Mouse (Mus musculus): ENCODE results near the gene Catsper2. TPM values are rescaled to one million over a fixed set of nuclear protein-coding genes. Genes with fewer than 3 reads are reported as not detected.

Catsper2 gene
- polyA plus RNA-seq, 1 experiment from 2014 or later, result 2.9 TPM

DNA sequence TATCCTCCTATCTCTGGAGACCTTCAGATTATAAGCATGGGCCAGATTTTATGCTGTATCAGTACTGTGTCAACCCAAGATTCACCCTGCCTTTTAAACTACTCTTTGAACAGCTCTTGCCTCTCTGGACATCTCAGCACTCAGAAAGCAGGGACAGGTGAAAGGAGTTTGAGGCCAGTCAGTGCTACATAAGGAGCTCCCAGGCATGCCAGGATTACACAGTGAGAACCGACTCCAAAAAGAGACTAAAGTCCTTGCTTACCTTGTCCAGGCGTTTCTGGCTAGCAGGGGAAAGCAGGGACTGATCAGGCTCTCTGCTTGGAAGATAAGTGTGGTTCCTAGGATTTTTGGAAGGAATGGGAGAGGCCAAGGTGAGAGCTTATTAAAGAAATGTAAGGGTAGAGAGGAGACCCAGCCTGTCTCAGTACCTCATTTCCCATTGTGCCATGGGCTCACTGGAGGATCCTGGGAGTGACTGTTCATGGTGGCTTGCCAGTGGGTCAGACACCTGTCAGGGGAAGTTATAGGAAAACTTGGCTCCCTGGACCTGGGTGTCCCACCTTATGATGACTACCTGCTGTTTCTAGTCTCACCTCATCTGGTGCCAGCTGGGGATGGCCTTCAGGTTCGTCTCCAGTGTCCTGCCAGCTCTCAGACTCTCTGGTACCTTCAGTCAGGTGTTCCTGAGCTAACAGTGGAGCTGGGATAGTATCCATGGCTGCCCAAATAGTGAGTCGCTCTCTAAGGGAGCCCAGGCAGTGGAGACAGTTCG is 27.4 kb upstream of the Catsper2 start:
- H3K4me3 ChIP-seq (replicated peaks; ENCODE audit: low read length), result no peak overlapping the region
- peaks cover 42% of the 10 kb centered on the region for H3K36me3 ChIP-seq (replicated peaks; ENCODE audit: control insufficient read depth, insufficient read depth)
- no peak overlapping the region for H3K4me2 ChIP-seq (replicated peaks)
- no peak overlapping the region for H3K9ac ChIP-seq
- WGBS, result 67% methylated on average over 5 of the region's 5 CpGs
- no peaks in the 10 kb centered on the region for H3K9me3 ChIP-seq (ENCODE audit: control insufficient read depth, low read length)
- ATAC-seq (ENCODE audit: low FRiP score) (no peak), DNase-seq (ENCODE audit: low spot score) (no peak)
- peaks cover 12% of the 10 kb centered on the region; the same call in 1 of the 2 replicates for H3K4me1 ChIP-seq (replicated peaks; ENCODE audit: control insufficient read depth, insufficient read depth, low read length)
- peaks cover 26% of the 10 kb centered on the region for H3K27me3 ChIP-seq (ENCODE audit: control insufficient read depth, insufficient read depth, low read length)
- no peak overlapping the region for H3K27ac ChIP-seq

DNA sequence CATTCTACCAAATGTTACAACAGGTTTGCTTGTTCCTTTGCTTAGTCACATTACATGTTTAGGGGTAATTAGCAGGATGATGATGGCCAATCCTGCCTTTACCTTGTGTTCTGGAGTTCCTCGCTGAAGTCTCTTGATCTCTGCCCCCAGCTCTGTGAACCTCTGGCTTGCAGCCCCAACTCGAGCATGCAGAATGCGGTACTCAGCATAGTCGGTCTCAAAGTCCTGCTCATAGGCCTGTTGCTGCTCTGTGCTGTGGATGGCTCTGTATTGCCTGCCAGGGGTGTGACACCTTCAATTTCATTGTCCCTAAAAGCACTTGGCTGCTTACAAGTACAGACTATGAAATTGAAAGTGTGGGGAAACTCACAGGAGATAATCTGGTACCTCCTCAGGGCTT is 26.2 kb upstream of the Catsper2 start:
- Histone ChIP-seq H3K4me2 (replicated peaks) (no peak overlapping the region), H3K4me1 (replicated peaks; ENCODE audit: control insufficient read depth, insufficient read depth, low read length) (peaks cover 12% of the 10 kb centered on the region; the same call in 1 of the 2 replicates), H3K9me3 (ENCODE audit: control insufficient read depth, low read length) (no peaks in the 10 kb centered on the region), H3K27ac (no peak overlapping the region), H3K4me3 (replicated peaks; ENCODE audit: low read length) (no peak overlapping the region), H3K36me3 (replicated peaks; ENCODE audit: control insufficient read depth, insufficient read depth) (peaks cover 54% of the 10 kb centered on the region), H3K27me3 (ENCODE audit: control insufficient read depth, insufficient read depth, low read length) (peaks cover 26% of the 10 kb centered on the region), H3K9ac (no peak overlapping the region)
- DNase-seq (ENCODE audit: low spot score) (no peak), ATAC-seq (ENCODE audit: low FRiP score) (no peak)
- 76% methylated on average over 4 of the region's 4 CpGs for WGBS

DNA sequence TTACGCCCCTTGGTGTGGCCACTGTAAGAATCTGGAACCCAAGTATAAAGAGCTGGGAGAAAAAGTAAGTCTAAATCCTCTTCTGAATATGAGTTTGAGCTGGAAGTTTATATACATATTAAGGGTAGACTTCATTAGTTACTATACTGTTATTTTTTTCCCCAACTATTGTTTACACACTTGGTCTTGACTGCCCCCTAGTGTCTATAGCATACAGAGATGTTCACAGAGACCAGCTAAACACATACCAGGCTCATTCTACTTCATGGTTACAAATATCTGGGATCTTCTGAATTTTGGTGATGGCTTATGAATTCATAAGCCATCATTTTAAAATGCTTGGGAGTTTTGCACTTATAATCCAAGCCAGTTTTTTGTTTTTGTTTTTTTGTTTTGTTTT is 21.3 kb upstream of the Catsper2 start:
- Histone ChIP-seq H3K36me3 (replicated peaks; ENCODE audit: control insufficient read depth, insufficient read depth) (peaks cover 99% of the 10 kb centered on the region), H3K27ac (no peak overlapping the region), H3K9me3 (ENCODE audit: control insufficient read depth, low read length) (no peaks in the 10 kb centered on the region), H3K4me1 (replicated peaks; ENCODE audit: control insufficient read depth, insufficient read depth, low read length) (no peaks in the 10 kb centered on the region), H3K27me3 (ENCODE audit: control insufficient read depth, insufficient read depth, low read length) (no peaks in the 10 kb centered on the region), H3K4me3 (replicated peaks; ENCODE audit: low read length) (no peak overlapping the region), H3K9ac (no peak overlapping the region), H3K4me2 (replicated peaks) (no peak overlapping the region)
- WGBS, result 94% methylated on average over 1 of the region's 1 CpGs
- DNase-seq (ENCODE audit: low spot score), result peak; percentile 51
- no peak for ATAC-seq (ENCODE audit: low FRiP score)

DNA sequence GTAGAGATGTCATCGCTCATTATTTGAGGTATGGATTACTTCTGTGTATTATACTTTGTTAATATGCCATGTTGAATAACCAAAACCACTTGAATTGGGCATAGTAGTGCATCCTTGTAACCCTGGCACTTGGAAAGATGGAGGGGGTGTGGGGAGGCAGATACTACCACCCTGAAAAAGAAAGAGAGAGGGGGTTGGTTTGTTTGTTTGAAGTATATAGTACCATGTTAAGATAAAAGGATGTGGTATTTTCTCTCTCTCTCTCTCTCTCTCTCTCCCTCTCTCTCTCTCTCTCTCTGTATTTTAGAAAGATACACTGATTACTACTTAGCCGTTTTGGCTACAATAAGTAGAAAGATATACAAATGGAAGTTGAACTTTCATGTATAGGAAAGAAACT is 12.3 kb upstream of the Catsper2 start:
- Histone ChIP-seq H3K36me3 (replicated peaks; ENCODE audit: control insufficient read depth, insufficient read depth) (peaks cover 98% of the 10 kb centered on the region), H3K4me2 (replicated peaks) (no peak overlapping the region), H3K27ac (no peak overlapping the region), H3K27me3 (ENCODE audit: control insufficient read depth, insufficient read depth, low read length) (no peaks in the 10 kb centered on the region), H3K9ac (no peak overlapping the region), H3K9me3 (ENCODE audit: control insufficient read depth, low read length) (no peaks in the 10 kb centered on the region), H3K4me3 (replicated peaks; ENCODE audit: low read length) (no peak overlapping the region), H3K4me1 (replicated peaks; ENCODE audit: control insufficient read depth, insufficient read depth, low read length) (no peaks in the 10 kb centered on the region)
- DNase-seq (ENCODE audit: low spot score) (no peak), ATAC-seq (ENCODE audit: low FRiP score) (no peak)
- 100% methylated on average over 2 of the region's 2 CpGs for WGBS

- Histone ChIP-seq H3K36me3 (replicated peaks; ENCODE audit: control insufficient read depth, insufficient read depth) (peaks cover 82% of the 10 kb centered on the region), H3K9ac (no peak overlapping the region), H3K9me3 (ENCODE audit: control insufficient read depth, low read length) (no peaks in the 10 kb centered on the region), H3K27me3 (ENCODE audit: control insufficient read depth, insufficient read depth, low read length) (no peaks in the 10 kb centered on the region), H3K4me3 (replicated peaks; ENCODE audit: low read length) (no peak overlapping the region), H3K27ac (no peak overlapping the region), H3K4me1 (replicated peaks; ENCODE audit: control insufficient read depth, insufficient read depth, low read length) (no peaks in the 10 kb centered on the region), H3K4me2 (replicated peaks) (no peak overlapping the region)
- WGBS, result 92% methylated on average over 2 of the region's 2 CpGs
- DNase-seq (ENCODE audit: low spot score) (no peak), ATAC-seq (ENCODE audit: low FRiP score) (no peak)
Observed at GRCm38 (mm10) chr2:121423166-121423565, 9.6 kb upstream of the Catsper2 start.

DNA sequence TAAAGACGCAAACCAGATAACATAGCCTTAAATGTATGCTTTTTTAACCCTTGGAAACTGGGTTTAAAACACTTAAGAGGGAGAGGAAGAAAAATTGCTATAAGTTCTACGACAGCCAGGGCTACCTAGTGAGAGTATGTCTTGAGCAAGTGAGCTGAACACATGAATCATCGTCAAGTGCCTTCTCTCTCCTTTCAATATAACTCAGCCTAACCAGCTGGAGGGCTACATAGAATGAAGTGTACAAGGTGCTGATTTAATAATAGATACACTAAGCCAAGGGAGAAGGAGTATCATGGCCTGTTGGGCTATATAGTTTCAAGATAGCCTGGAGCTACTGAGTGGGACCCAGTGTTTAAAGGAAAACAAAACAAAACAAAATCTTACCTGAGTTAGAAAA is 4.9 kb upstream of the Catsper2 start:
- peaks cover 51% of the 10 kb centered on the region for H3K36me3 ChIP-seq (replicated peaks; ENCODE audit: control insufficient read depth, insufficient read depth)

DNA sequence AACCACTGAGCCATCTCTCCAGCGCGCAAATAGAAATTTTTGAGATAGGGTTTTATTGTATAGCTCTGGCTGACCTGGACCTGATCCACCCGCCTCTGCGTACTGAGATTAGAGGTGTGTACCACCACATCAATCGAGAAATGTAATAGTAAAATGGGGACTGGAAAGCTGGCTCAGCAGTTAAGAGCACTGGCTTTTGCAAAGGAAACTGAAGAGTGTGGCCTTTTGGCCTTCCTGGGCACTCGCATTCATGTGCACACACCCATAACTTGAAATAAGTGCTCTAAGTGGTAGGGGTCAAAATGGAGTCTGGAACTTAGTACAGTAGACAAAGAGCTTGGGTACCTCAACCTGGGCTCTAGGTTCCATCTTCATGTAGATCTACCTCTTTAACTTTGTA is 2.8 kb upstream of the Catsper2 start:
- peaks cover 31% of the 10 kb centered on the region for H3K36me3 ChIP-seq (replicated peaks; ENCODE audit: control insufficient read depth, insufficient read depth)
- no peaks in the 10 kb centered on the region for H3K27me3 ChIP-seq (ENCODE audit: control insufficient read depth, insufficient read depth, low read length)
- no peak for ATAC-seq (ENCODE audit: low FRiP score)
- H3K27ac ChIP-seq, result no peak overlapping the region
- WGBS, result 92% methylated on average over 6 of the region's 6 CpGs
- DNase-seq (ENCODE audit: low spot score), result no peak
- no peak overlapping the region for H3K4me3 ChIP-seq (replicated peaks; ENCODE audit: low read length)
- H3K4me1 ChIP-seq (replicated peaks; ENCODE audit: control insufficient read depth, insufficient read depth, low read length), result peaks cover 26% of the 10 kb centered on the region
- no peaks in the 10 kb centered on the region for H3K9me3 ChIP-seq (ENCODE audit: control insufficient read depth, low read length)
- no peak overlapping the region for H3K9ac ChIP-seq
- H3K4me2 ChIP-seq (replicated peaks), result peak overlapping the region; percentile 62; the same call in 1 of the 2 replicates

More for the DNA sequence above, 4.9 kb upstream of the Catsper2 start:
- Histone ChIP-seq H3K9me3 (ENCODE audit: control insufficient read depth, low read length) (no peaks in the 10 kb centered on the region), H3K27me3 (ENCODE audit: control insufficient read depth, insufficient read depth, low read length) (no peaks in the 10 kb centered on the region), H3K9ac (no peak overlapping the region), H3K27ac (no peak overlapping the region), H3K4me1 (replicated peaks; ENCODE audit: control insufficient read depth, insufficient read depth, low read length) (peaks cover 21% of the 10 kb centered on the region), H3K4me2 (replicated peaks) (no peak overlapping the region), H3K4me3 (replicated peaks; ENCODE audit: low read length) (no peak overlapping the region)
- DNase-seq (ENCODE audit: low spot score) (no peak), ATAC-seq (ENCODE audit: low FRiP score) (no peak)
- 89% methylated on average over 3 of the region's 3 CpGs for WGBS

DNA sequence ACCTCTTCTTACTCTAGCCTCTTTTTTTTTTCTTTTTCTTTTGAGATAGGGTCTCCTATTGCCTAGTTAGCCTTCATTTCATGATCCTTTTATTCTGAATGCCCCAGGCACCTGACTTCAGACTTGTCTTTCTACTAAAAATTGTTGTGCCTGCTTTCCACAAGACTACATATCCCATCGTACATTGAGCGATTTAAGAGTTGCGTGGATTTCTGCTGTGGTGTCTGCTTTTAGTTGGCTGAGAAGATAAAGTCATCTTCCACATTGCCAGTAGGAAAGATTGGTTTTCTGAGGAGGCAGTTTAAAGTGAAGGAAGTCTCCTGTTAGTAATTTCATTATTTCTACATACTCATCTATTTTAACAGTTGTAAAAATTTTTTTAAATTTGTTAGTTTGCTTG is 2.0 kb upstream of the Catsper2 start:
- H3K9ac ChIP-seq, result peak overlapping the region; percentile 99

DNA sequence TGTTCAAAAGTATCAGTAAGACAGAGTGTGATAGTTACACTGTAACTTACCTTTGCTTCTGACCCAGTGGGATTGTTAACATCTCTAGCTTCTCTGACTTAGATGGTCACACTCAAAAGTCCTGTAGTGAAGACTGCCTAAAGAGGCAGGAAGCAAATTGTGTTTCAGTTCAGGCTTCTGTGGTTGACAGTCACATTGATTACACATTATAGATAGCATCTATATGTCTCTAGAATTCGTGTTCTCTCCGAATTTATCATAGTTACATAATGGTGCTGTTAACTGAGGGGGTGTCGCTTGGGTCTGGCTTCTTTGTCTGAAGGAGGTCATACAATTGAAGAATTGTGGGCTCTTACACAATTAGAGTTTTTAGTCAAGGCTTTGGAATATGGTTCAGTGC is 1.5 kb upstream of the Catsper2 start:
- Histone ChIP-seq H3K9ac (peak overlapping the region; percentile 99), H3K27ac (no peak overlapping the region), H3K36me3 (replicated peaks; ENCODE audit: control insufficient read depth, insufficient read depth) (peaks cover 26% of the 10 kb centered on the region), H3K27me3 (ENCODE audit: control insufficient read depth, insufficient read depth, low read length) (no peaks in the 10 kb centered on the region), H3K4me1 (replicated peaks; ENCODE audit: control insufficient read depth, insufficient read depth, low read length) (peaks cover 26% of the 10 kb centered on the region), H3K9me3 (ENCODE audit: control insufficient read depth, low read length) (no peaks in the 10 kb centered on the region), H3K4me3 (replicated peaks; ENCODE audit: low read length) (peak overlapping the region; percentile 99), H3K4me2 (replicated peaks) (peak overlapping the region; percentile 62)
- ATAC-seq (ENCODE audit: low FRiP score), result no peak
- WGBS, result 63% methylated on average over 3 of the region's 3 CpGs
- DNase-seq (ENCODE audit: low spot score), result no peak

More for the DNA sequence above, 2.0 kb upstream of the Catsper2 start:
- ATAC-seq (ENCODE audit: low FRiP score) (no peak), DNase-seq (ENCODE audit: low spot score) (no peak)
- H3K27ac ChIP-seq, result no peak overlapping the region
- WGBS, result 90% methylated on average over 3 of the region's 3 CpGs
- peak overlapping the region; percentile 99 for H3K4me3 ChIP-seq (replicated peaks; ENCODE audit: low read length)
- no peaks in the 10 kb centered on the region for H3K27me3 ChIP-seq (ENCODE audit: control insufficient read depth, insufficient read depth, low read length)
- peak overlapping the region; percentile 62 for H3K4me2 ChIP-seq (replicated peaks)
- no peaks in the 10 kb centered on the region for H3K9me3 ChIP-seq (ENCODE audit: control insufficient read depth, low read length)
- H3K36me3 ChIP-seq (replicated peaks; ENCODE audit: control insufficient read depth, insufficient read depth), result peaks cover 26% of the 10 kb centered on the region
- peaks cover 26% of the 10 kb centered on the region for H3K4me1 ChIP-seq (replicated peaks; ENCODE audit: control insufficient read depth, insufficient read depth, low read length)
